Mouse (Mus musculus) cerebellum, postnatal 25 days (tissue): Measurements from ENCODE around the gene Wdr47.
A peak's percentile ranks its signal among the peaks of the same experiment; 100 is the strongest.
"Not testable (repeated sequence)": the region's sequence is repeated elsewhere in the genome, so short reads cannot be mapped to it uniquely, and the experiment has no call there.

ENCODE experiments used
- DNase-seq, 2 experiments: peaks; one replicate each; pipeline ENCODE4 v3.0.0; 2021; ENCODE audit warnings: mixed read lengths in 2 of 2

The Wdr47 gene

DNA sequence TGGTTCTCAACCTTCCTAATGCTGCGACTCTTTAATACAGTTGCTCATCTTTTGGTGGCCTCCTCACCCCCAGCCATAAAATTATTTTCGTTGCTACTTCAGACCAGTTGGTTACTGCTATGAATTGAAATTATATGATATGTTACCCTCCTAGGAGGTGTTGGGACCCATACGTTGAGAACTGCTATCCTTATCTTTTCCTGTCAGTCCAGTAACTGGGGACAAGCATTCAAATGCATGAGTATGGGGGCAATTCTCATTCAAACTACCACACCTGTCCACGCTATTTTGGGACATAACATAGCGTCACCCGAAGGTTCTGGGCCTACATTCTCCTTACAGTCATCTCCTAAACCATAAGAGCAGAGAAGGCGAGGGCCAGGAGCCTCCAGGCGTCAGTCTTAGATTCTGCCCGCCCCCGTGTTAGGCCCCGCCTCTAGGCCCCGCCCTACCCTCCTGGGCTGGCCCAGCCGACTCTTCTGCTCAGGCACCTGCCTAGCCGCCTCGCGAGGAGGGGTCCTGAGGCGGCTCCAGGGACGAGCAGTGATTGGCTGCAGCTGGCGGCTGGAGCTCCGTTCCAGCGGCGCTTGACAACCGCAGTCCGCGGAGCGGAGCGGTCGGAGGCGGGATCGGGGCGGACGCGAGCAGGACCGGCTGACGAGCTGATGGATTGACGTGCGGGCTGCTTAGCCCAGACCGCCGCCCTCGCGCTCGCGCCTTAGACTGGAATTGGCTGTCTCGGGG lies at the start of gene Wdr47:
Gene Wdr47, plus strand, starts transcription at position 494 of the 744 bp plus-strand sequence.
- DNase-seq = peak; percentile 94 to 96

GRCm38 (mm10) chr3:108542299-108542698 lies 48.8 kb upstream of the Wdr47 start:
- no peak for DNase-seq

DNA sequence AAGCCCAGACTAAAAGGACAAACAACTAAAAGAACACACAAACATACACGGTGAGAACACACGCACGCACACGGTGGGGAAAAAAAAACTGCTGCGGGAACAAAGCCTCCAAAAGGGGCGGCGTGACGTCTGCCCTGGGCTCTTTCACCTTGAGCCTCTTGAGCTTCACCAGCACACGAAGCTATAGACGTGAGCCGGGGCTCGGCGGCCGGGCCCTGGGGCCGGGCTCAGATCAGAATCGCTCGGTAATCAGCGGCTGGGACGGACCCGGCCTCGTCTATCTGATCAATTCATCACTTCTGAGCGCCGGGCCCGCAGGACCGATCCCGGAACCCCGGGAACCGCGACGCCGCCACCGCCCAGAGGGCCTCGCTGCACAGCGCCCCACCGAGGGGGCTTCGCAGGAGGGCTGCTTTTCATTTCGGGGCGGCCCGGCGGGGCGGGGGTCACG lies 36.9 kb upstream of the Wdr47 start:
- DNase-seq = no peak

DNA sequence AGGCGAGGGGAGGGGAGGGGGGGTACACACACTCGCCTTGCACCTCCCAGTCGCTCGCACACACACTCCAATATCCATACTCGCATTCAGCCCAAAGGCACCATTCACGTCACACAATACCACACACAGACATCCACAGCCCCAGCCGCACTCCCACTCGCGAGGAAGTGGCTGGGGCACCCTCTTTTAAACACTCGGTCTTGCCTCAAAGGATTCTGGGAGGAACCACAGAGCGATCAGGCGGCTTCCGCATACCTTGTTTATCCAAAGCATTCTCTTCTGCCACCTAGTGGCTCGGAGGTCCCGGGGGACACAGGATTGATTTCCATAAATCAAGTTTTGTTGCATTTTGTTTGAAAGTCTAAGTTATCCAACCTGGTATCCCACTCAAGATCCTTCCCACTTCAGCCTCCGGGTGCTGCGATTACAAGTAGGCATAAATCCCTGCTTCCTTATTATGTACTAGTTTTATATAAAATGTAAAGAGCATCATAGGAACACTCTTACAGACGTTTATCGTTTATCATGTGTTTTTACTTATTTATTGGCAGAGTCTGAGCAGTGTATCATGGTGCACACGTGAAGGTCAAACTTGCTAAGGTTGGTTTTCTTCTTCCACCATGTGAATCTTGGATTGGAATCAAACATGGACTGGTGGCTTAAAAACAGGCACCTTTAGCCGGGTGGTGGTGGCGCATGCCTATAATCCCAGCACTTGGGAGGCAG lies 36.3 kb upstream of the Wdr47 start:
- DNase-seq = peak; percentile 92 to 95

DNA sequence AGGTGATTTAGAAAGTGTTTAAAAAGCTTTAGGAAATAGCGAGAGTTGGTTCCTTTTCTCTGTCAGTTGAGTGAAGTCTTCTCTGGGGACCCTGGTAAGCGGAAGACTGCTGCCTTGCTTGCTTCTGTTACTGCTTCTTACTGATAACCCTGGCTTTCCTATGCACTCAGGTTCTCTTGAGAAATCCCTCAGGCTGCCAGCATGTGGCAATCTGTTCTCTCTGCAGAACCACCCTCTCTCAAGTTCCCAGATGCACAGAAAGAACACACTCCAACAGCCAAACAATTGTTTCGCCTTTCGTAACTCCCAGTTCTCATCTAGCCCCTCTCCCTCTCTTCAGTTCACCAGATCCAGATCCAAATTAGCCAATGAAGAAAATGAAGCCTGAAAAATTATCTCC lies 33.2 kb upstream of the Wdr47 start:
- DNase-seq = no peak

DNA sequence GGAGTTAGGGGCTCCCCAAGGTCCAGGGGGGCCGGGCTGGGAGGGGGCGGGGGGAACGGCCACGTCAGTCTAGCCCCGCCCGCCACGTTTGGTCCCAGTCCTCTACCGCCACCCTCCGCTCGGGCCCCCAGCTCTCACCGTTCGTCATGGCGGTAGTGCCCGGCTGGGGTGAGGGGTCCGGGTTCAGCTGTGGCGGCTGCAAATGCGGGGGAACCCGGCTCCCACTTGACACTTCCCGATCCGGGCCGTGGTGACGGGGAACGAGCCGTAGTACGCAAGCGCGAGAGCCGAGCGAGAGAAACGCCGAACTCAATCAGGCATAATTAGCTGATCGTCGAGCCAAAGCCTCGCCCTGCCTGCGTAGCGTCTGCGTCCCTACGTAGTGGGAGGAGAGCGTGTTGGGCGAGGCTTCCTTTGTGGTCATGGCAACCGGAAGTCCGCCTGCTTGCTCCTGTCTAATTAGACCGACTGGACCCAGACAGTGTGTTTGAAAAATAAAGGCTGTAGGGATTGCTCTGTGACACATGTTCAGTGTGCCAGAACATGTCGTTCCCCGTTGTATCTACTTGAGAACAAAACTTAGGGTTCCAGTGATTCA lies 28.8 kb upstream of the Wdr47 start, which contains the start of gene Tmem167b:
Gene Tmem167b, minus strand, starts transcription at position 334 of the 598 bp plus-strand sequence.
- DNase-seq = peak; percentile 97 to 98

DNA sequence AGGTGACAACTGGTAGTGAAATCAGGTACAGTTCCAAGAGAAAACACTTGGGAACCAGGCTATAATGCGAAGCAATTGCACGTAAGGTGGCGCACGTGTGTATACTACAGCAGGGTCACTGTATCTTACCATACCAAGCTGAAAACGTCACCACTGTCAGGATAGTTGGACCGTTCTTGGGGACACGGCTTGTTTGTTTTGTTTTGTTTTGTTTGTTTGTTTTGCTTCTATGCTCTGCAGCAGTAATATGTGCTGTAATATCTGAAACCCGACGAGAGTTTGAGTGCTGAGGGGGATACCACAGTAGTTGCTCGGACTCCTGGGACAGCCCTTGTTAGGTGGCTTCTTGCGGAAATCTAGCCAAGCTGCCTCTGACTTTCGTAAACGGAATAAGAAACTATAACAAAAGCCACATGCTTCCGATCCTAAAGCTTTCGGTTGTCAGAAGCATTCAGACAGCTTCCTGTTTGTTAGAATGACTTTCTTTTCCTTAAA lies 28.3 kb upstream of the Wdr47 start:
- peak in 1 of 2 experiments; percentile 53 for DNase-seq

DNA sequence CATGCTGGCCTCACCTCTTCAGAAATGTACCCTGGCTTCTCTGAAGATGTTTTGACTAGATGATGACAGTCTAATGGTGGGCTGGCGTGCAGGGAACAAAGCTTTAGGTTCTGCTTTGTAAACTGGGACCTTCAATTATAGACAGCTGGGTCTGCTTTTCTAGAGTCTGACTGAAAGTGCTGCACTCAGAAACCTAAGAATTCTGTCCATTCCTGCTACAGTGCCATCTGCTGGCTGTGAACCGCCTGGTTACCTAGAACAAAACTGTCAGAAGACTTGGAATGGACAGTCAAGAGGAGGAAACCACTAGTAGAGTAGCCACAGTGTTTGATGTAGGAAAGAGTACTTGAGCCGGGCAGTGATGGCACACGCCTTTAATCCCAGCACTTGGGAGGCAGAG lies 27.8 kb upstream of the Wdr47 start:
- DNase-seq = peak; percentile 82 to 91

DNA sequence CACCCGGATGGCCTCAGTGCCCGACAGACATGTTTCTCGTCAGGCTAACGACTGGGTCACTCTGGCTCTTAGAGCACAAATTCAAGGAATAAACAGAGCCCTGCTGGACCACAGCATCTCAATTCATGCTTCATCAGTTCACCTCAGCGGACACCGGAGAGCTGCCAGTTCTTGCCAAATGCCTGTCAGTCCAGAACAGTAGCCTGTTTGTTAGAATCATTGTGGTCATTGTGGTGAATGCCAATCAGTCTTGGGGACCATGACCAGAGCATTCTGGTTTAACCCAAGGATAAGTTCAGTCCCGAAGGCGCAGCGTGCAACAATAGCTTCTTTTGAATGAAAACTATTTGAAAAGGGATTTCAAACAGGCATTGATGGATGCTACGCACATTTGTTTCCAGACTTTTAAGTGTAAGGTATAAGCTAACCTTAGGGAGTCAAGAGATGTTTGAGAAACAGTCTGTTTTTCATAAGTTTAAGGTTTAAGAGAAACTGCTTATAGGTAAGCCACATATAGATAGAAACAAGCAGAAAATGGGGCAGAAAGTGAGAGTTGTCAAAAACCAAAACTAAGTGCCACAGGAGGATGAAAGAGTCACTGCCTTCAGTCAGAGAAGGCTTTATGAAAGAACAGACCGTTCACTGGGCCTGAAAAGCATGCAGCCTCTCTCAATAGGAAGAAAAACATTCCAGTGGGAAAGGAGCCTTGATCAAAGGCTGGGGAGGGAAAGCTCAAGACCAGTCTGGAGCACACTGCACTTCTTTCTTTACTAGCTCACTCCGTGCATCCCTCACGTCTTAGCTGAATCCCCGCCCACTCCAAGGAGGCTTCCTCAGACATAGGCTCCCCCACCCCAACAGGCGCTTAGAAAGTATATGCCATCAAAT lies 22.8 kb upstream of the Wdr47 start:
- no peak for DNase-seq

GRCm38 (mm10) chr3:108569636-108570035 lies 21.4 kb upstream of the Wdr47 start:
- not testable (repeated sequence) for DNase-seq

DNA sequence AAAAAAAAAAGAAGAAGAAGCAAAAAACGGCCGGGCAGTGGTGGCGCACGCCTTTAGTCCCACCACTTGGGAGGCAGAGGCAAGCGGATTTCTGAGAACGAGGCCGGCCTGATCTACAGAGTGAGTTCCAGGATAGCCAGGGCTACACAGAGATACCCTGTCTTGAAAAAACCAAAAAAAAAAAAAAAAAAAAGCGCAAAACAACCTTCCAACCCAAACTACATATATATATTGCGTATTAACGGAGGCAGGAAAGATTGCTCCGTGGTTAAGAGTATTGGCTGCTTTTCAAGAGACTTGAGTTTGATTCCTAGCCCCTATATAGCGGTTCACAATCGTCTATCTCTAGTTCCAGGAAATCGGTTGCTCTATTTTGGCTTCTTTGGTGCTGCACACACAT lies 20.3 kb upstream of the Wdr47 start:
- no peak for DNase-seq

- peak; percentile 97 for DNase-seq
Observed at GRCm38 (mm10) chr3:108571443-108572294, 19.4 kb upstream of the Wdr47 start, which contains the start of gene Taf13. Gene Taf13 (plus strand): TSS chr3:108571698.

GRCm38 (mm10) chr3:108572309-108573010 lies 18.6 kb upstream of the Wdr47 start:
- no peak for DNase-seq

GRCm38 (mm10) chr3:108574018-108574417 lies 17.1 kb upstream of the Wdr47 start:
- no peak for DNase-seq

DNA sequence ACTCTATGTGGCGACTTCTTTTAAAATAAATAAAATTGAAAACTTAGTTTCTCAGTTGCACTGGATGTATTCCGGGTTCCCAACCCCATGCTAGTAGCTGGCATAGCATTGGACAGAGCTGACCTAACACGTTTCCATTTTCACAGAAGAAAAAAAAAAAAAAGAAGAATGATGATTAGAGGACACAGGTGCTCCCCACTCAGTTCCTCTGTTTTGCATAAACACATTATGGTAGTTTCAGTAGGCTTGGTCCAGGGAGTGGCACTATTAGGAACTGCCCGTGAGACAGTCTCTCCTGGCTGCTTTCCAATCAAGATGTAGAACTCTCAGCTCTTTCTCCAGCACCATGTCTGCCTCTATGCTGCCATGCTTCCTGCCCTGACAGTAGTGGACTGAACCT lies 6.5 kb upstream of the Wdr47 start:
- DNase-seq = no peak

- DNase-seq = no peak
Observed at GRCm38 (mm10) chr3:108588446-108588845, 2.6 kb upstream of the Wdr47 start.

GRCm38 (mm10) chr3:108591530-108592522 lies 747 bp downstream of the Wdr47 start:
- peak in 1 of 2 experiments; percentile 54 for DNase-seq

GRCm38 (mm10) chr3:108608906-108609305 lies 17.8 kb downstream of the Wdr47 start:
- no peak for DNase-seq

- peak; percentile 47 to 70 for DNase-seq
Observed at GRCm38 (mm10) chr3:108634761-108635160, 43.7 kb downstream of the Wdr47 start.
